Mouse (Mus musculus): ENCODE measurements around the gene Eif5a.

- TF ChIP-seq CTCF (conservative IDR thresholded peaks at IDR 0.05; ENCODE audit: low read length) (no peak), POU5F1 (IDR thresholded peaks at IDR 0.05; ENCODE audit: borderline replicate concordance, low read length) (no peak), NANOG (IDR thresholded peaks at IDR 0.05; ENCODE audit: borderline replicate concordance, low read length) (no peak)
Observed at GRCm38 (mm10) chr11:69877878-69878277, 43.9 kb downstream of the Eif5a start, which contains the start of gene Tmem95.
